Mouse (Mus musculus) ES-E14 (cell line): Measurements from ENCODE around the gene Senp3.

Experiments
- MAFK ChIP-seq: IDR thresholded peaks from 2 replicates; pipeline ENCODE4 v1.6.1; 2014; ENCODE audit warnings: mild to moderate bottlenecking, low read depth, low read length, inconsistent platforms; ENCODE audit not compliant: insufficient read depth
- ZC3H11A ChIP-seq: IDR thresholded peaks from 2 replicates; pipeline ENCODE4 v1.6.1; 2012; ENCODE audit warnings: low read depth, mild to moderate bottlenecking, inconsistent platforms, low read length, borderline replicate concordance
- ZNF384 ChIP-seq: IDR thresholded peaks from 2 replicates; pipeline ENCODE4 v1.6.1; 2012; ENCODE audit warnings: low read depth, low read length, inconsistent platforms

DNA sequence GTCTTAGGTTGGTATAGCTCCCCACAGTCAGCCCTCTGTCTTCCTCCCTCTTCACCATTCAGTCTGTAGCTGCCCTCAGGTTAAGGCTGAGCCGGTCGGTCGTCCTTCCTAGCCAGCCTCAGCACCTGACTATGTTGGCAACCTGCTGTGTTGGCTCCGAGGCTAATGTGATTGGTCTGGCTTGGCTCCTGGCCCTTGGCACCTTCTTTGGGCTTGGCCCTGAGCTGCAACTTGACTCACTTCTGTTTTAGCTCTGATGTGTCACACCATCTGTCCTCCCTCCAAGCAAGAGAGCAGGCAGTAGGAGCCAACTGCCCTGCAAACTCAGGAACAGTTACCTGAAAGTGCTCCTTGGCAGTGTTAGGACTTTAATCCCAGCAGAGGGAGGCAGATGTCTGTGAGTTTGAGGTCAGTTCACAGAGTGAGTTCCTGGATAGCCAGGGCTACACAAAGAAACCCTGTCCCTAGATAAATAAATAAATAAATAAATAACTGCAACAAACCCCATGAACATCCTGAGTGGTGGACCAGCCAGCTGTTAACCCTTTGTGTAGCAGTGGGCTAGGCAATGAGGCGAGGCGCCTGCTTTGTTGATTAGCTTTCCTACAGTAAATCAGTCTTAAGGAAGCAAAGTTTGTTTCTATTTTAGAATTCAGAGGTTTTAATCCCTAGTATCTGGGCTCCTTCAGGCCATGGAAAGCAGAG, 25.0 kb upstream of the Senp3 start:
- no peak for TF ChIP-seq MAFK
- no peak for TF ChIP-seq ZNF384
- TF ChIP-seq ZC3H11A: no peak
